In the genomic region with DNA sequence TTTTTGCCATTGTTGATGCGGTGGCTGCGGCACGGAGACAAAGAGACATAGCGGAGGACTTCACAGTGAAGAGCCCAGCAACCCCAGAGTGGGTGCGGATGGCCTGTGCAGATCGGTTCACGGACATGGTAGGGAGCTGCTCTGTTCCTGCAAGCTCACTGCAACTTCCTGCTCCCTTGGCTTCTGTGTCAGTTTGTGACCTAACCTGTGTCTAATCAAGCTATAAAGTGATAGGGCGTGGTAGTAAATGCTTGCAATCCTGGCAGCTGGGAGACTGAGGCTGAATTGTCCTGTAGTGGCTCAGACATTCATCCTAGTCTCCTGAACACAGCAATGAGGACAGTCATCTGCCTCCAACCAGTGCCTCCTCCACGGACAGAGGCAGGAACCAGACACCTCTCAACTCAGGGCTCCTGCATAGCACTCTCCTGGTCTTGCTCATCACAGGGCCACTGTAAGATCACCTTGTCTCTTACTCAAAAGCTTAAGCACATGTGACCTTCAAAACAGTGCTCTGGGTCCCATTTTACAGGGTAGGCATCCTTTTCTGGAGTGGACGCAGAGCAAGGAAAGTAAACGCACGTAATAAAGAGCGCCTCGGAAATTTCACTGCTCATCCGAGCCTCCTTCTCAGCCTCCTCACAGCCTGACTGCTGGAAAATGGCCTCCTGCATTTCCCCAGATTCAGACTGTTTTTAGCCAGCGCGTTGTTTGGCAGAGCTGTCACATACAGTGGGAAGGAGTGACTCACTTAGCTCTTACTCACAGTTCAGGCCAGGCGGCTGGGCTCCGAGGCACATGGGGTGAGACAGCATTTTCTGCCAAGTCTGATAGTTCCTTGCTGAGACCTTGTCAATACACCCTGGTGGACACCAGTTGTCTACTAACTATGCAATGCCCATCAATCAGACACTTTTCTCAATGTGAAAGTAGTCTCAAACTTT, we compare ENCODE assay signal across 8 mouse cellular contexts. TPM values are rescaled to one million over a fixed set of nuclear protein-coding genes. Genes with fewer than 3 reads are reported as not detected.
DNase-seq lines count a peak whose midpoint lies in the region; ATAC-seq lines count a peak whose summit lies in the region.

No protein-coding gene starts in this region.

- no peaks in the 10 kb centered on the region for H3K9me3 ChIP-seq in intestine, embryonic 16.5 days (ENCODE audit: control insufficient read depth, low read length)
- no peaks in the 10 kb centered on the region for H3K9me3 ChIP-seq in forebrain, embryonic 16.5 days (ENCODE audit: control insufficient read depth, low read length)
- H3K9me3 ChIP-seq in midbrain, embryonic 13.5 days: no peaks in the 10 kb centered on the region

- no peak overlapping the region for H3K4me3 ChIP-seq in intestine, embryonic 16.5 days (ENCODE audit: low read length)
- no peak overlapping the region for H3K4me3 ChIP-seq in forebrain, embryonic 16.5 days (replicated peaks; ENCODE audit: low read length)
- H3K4me3 ChIP-seq in midbrain, embryonic 13.5 days (replicated peaks): no peak overlapping the region

- peak; percentile 7 to 24 for DNase-seq in monocyte, adult 2 months (ENCODE audit: low read depth in 1 of 2, low spot score in 2 of 2)
- DNase-seq in lung, postnatal 4 days: peak; percentile 41 to 64
- no peak for DNase-seq in kidney, adult 8-10 months

- H3K9ac ChIP-seq in intestine, embryonic 16.5 days (ENCODE audit: low read depth, low read length): no peak overlapping the region
- H3K9ac ChIP-seq in forebrain, embryonic 16.5 days (replicated peaks; ENCODE audit: low read depth, low read length): no peak overlapping the region
- H3K9ac ChIP-seq in midbrain, embryonic 13.5 days (replicated peaks): no peak overlapping the region

- no peak overlapping the region for H3K4me2 ChIP-seq in intestine, embryonic 16.5 days (ENCODE audit: low read depth, low read length)
- H3K4me2 ChIP-seq in forebrain, embryonic 16.5 days (ENCODE audit: low read length): no peak overlapping the region
- H3K4me2 ChIP-seq in midbrain, embryonic 13.5 days (replicated peaks): no peak overlapping the region

- peaks cover 6% of the 10 kb centered on the region; the same call in 1 of the 2 replicates for H3K4me1 ChIP-seq in intestine, embryonic 16.5 days (ENCODE audit: control insufficient read depth, insufficient read depth, low read length)
- no peaks in the 10 kb centered on the region for H3K4me1 ChIP-seq in forebrain, embryonic 16.5 days (replicated peaks; ENCODE audit: control insufficient read depth, insufficient read depth, low read length)
- H3K4me1 ChIP-seq in midbrain, embryonic 13.5 days (replicated peaks): no peaks in the 10 kb centered on the region

- H3K27me3 ChIP-seq in intestine, embryonic 16.5 days (replicated peaks; ENCODE audit: control insufficient read depth, insufficient read depth, low read length): no peaks in the 10 kb centered on the region
- no peaks in the 10 kb centered on the region for H3K27me3 ChIP-seq in forebrain, embryonic 16.5 days (replicated peaks; ENCODE audit: control insufficient read depth, insufficient read depth, low read length)
- H3K27me3 ChIP-seq in midbrain, embryonic 13.5 days: no peaks in the 10 kb centered on the region

- H3K36me3 ChIP-seq in intestine, embryonic 16.5 days (ENCODE audit: control insufficient read depth, insufficient read depth, low read length): no peaks in the 10 kb centered on the region
- H3K36me3 ChIP-seq in forebrain, embryonic 16.5 days (ENCODE audit: control insufficient read depth, insufficient read depth): no peaks in the 10 kb centered on the region
- no peaks in the 10 kb centered on the region for H3K36me3 ChIP-seq in midbrain, embryonic 13.5 days

- WGBS in intestine, embryonic 16.5 days: 63% methylated on average over 19 of the region's 19 CpGs
- 89% methylated on average over 19 of the region's 19 CpGs for WGBS in forebrain, embryonic 16.5 days
- WGBS in midbrain, embryonic 13.5 days: 88% methylated on average over 19 of the region's 19 CpGs

- peak overlapping the region; percentile 51 for H3K27ac ChIP-seq in intestine, embryonic 16.5 days (ENCODE audit: low read length)
- H3K27ac ChIP-seq in forebrain, embryonic 16.5 days (ENCODE audit: low read length): no peak overlapping the region
- H3K27ac ChIP-seq in midbrain, embryonic 13.5 days: no peak overlapping the region

- ATAC-seq in monocyte, adult 5-6 weeks (replicated peaks; ENCODE audit: insufficient number of reproducible peaks, low FRiP score, low TSS enrichment, poor library complexity, severe bottlenecking): no peak
- peak; percentile 100 for ATAC-seq in frontal cortex, adult (ENCODE audit: low TSS enrichment)
- peak; percentile 83 for ATAC-seq in intestine, embryonic 16.5 days
- ATAC-seq in forebrain, embryonic 16.5 days: no peak
- ATAC-seq in midbrain, embryonic 13.5 days: no peak

RNA-seq across cellular contexts. Expression of gene Bzw1, which starts 33.5 kb away (rescaled TPM):
- 164 to 180 TPM (median 178 TPM) in 3 replicates for total RNA-seq in monocyte, adult 5-6 weeks (2017)
- polyA plus RNA-seq in intestine, embryonic 16.5 days (2015; fragmentation: Nextera tagmentation; extraction: Ambion mirVana): 261 and 276 TPM in 2 replicates
- polyA plus RNA-seq in forebrain, embryonic 16.5 days (2015; fragmentation: Nextera tagmentation; extraction: Ambion mirVana): 375 and 410 TPM in 2 replicates
- polyA plus RNA-seq in midbrain, embryonic 13.5 days (2015; fragmentation: Nextera tagmentation; extraction: Ambion mirVana): 406 and 428 TPM in 2 replicates

Comparison
In these comparisons a context has a peak if more than half of its experiments do, and no peak if none do; other contexts are left out.
1. DNase-seq: peak in monocyte, adult 2 months (2 of 2) and lung, postnatal 4 days (2 of 2); none in kidney, adult 8-10 months (0 of 2).
2. ATAC-seq: peak in frontal cortex, adult (single experiment) and intestine, embryonic 16.5 days (single experiment); none in monocyte, adult 5-6 weeks (single experiment), forebrain, embryonic 16.5 days (single experiment) and midbrain, embryonic 13.5 days (single experiment).